Mouse (Mus musculus) heart, embryonic 13.5 days (tissue): ENCODE results near the gene Icam1. TPM values are rescaled to one million over a fixed set of nuclear protein-coding genes. Genes with fewer than 3 reads are reported as not detected.

Experiments used
- ATAC-seq: fragments of 200-750 bp; cut with Nextera tagmentation; 2 replicates; pipeline ENCODE4 v1.8.0; 2017; ENCODE audit warnings: moderate TSS enrichment; ENCODE audit not compliant: insufficient number of reproducible peaks, low FRiP score, low TSS enrichment; ENCODE audit errors: extremely low read depth
- H3K27ac ChIP-seq: fragments of 300-500 bp; sonication (generic); replicated peaks from 2 replicates; pipeline ENCODE4 v1.5.1; 2015; ENCODE audit warnings: moderate library complexity, mild to moderate bottlenecking, inconsistent platforms
- H3K27me3 ChIP-seq: fragments of 300-500 bp; sonication (generic); replicated peaks from 2 replicates; pipeline ENCODE4 v1.6.1; 2015; ENCODE audit warnings: mild to moderate bottlenecking, inconsistent platforms
- H3K36me3 ChIP-seq: fragments of 300-500 bp; sonication (generic); 2 replicates; pipeline ENCODE4 v1.6.1; 2015; ENCODE audit warnings: mild to moderate bottlenecking, inconsistent platforms
- H3K4me1 ChIP-seq: fragments of 300-500 bp; sonication (generic); 2 replicates; pipeline ENCODE4 v1.6.1; 2015; ENCODE audit warnings: inconsistent platforms
- H3K4me2 ChIP-seq: fragments of 300-500 bp; sonication (generic); 2 replicates; pipeline ENCODE4 v1.6.1; 2015; ENCODE audit warnings: inconsistent platforms, mild to moderate bottlenecking, moderate library complexity
- H3K4me3 ChIP-seq: fragments of 300-500 bp; sonication (generic); 2 replicates; pipeline ENCODE4 v1.5.1; 2015; ENCODE audit warnings: moderate library complexity, mild to moderate bottlenecking, inconsistent platforms
- H3K9ac ChIP-seq: fragments of 300-500 bp; sonication (generic); 2 replicates; pipeline ENCODE4 v1.6.1; 2015; ENCODE audit warnings: inconsistent platforms, mild to moderate bottlenecking, moderate library complexity
- H3K9me3 ChIP-seq: fragments of 300-500 bp; sonication (generic); 2 replicates; pipeline ENCODE4 v1.6.1; 2016; ENCODE audit warnings: inconsistent platforms
- WGBS: fragments of 180-500 bp; shearing (Covaris S2); methylation state at CpG from one replicate; pipeline ENCODE4 v1.1.7; 2015; ENCODE audit warnings: mixed read lengths; 5-methylcytosine and 5-hydroxymethylcytosine counted together
- polyA plus RNA-seq: library from polyadenylated mRNA; unstranded; fragments of >200 nt; fragmentation: Nextera tagmentation; extraction: Ambion mirVana; gene quantifications from 2 replicates; pipeline ENCODE4 v1.2.1, GENCODE M21; 2015

Gene Icam1
- polyA plus RNA-seq: 11.6 and 11.9 TPM in 2 replicates

DNA sequence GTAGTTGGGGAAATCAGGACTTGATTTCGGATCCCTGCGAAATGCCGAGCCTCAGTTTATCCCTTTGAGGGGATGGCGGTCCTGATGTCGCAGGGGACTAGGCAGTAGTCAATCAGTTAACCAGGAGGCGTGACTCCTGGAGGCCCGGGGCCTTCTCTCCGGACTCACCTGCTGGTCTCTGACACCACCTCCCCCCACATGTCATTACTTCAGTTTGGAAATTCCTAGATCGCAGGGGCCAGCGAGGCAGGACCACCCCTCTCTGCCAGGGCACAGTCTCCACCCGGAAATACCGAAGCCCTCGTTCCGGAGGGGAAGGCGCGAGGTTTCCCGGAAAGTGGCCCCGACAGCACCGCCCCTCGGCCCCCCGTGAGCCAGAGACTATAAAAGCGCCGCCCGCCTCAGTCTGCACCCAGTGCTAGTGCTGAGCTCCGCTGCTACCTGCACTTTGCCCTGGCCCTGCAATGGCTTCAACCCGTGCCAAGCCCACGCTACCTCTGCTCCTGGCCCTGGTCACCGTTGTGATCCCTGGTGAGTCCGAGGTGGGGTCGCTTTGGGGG is at the start of gene Icam1:
Gene Icam1 (plus strand): TSS at position 415 of the 560 bp plus-strand sequence.
- Histone ChIP-seq H3K4me1 (peaks cover 21% of the 10 kb centered on the region), H3K27ac (peak within 1 kb of the TSS; percentile 67), H3K9me3 (no peaks in the 10 kb centered on the region), H3K27me3 (peaks cover 70% of the 10 kb centered on the region), H3K36me3 (no peaks in the 10 kb centered on the region), H3K4me3 (peak within 1 kb of the TSS; percentile 53), H3K4me2 (peak within 1 kb of the TSS; percentile 75), H3K9ac (peak within 1 kb of the TSS; percentile 67)
- ATAC-seq: no peak; the same call in 1 of the 2 replicates
- 1% methylated on average over 30 of the region's 30 CpGs for WGBS

DNA sequence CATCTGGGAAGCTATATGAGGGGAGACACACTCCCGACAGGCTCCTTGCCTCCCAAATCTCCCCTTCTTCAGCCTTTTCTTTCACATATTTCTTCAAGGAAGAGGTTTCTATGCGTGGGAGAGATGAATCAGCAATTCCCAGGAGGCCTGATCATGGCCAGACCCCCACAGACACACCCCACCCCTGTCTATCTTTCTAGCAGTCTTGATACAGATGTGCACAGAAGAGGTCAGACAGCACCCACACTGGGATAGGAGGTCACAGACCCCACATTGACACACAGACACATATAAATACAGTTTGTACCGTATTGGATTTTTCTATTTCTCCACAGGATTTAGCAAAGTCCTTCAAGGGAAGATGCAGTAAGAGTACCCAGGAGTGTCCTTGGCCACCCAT is 49.8 kb upstream of the Icam1 start:
- no peak overlapping the region for H3K4me2 ChIP-seq
- H3K9me3 ChIP-seq: no peaks in the 10 kb centered on the region
- H3K4me1 ChIP-seq: peaks cover under 1% of the 10 kb centered on the region; the same call in 1 of the 2 replicates
- no peak for ATAC-seq
- H3K4me3 ChIP-seq: no peak overlapping the region
- WGBS: 70% methylated on average over 3 of the region's 3 CpGs
- no peak overlapping the region for H3K9ac ChIP-seq
- no peaks in the 10 kb centered on the region for H3K27me3 ChIP-seq
- H3K36me3 ChIP-seq: peaks cover 61% of the 10 kb centered on the region
- H3K27ac ChIP-seq: no peak overlapping the region

DNA sequence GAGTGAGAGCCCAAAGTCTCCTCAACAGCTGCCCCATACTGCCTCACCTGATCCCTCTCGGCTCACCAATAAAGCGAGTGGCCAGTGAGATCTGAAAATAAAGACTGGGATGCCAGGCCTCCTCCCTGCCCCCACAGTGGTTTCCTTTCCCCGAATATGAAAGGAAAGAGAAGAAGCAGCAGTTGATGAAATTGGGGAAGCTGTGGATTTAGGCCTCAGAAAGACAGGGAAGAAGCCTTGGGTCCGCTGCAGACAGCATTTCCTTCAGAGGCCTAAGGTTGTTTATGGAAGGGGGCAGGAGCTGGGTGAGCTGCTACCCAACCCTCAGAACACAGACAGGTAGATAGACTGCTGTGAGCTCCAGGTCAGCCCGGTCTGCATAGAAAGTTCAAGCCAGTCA is 49.0 kb upstream of the Icam1 start:
- H3K4me2 ChIP-seq: no peak overlapping the region
- no peaks in the 10 kb centered on the region for H3K27me3 ChIP-seq
- H3K9ac ChIP-seq: no peak overlapping the region
- WGBS: 69% methylated on average over 5 of the region's 5 CpGs
- no peak overlapping the region for H3K27ac ChIP-seq
- no peaks in the 10 kb centered on the region for H3K9me3 ChIP-seq
- ATAC-seq: no peak
- no peak overlapping the region for H3K4me3 ChIP-seq
- H3K4me1 ChIP-seq: peaks cover 6% of the 10 kb centered on the region
- H3K36me3 ChIP-seq: peaks cover 66% of the 10 kb centered on the region

DNA sequence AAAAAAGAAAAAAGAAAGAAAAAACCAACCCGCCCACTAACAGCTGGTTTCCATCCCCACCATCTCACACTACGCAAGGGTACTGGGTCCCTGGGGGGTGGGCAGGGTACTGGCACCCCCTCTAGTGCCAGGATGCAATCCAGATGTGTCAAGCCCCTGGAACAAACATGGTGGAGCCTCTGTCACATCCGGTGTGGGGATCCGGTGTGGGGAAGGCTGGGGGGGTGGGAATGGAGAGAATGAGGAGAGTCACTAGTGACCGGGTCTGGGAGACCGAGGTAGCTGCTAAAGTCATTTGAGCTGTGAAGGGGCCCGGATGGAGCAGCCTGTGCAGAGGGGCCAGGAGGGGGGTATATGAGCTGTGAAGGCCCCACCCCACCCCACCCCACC is 44.0 kb upstream of the Icam1 start:
- peaks cover 42% of the 10 kb centered on the region for H3K4me1 ChIP-seq
- no peaks in the 10 kb centered on the region for H3K9me3 ChIP-seq
- whole genome bisulfite sequencing: 59% methylated on average over 7 of the region's 7 CpGs
- peaks cover 42% of the 10 kb centered on the region for H3K36me3 ChIP-seq
- peak overlapping the region; percentile 76 for H3K4me2 ChIP-seq
- no peak for ATAC-seq
- peak overlapping the region; percentile 26 for H3K4me3 ChIP-seq
- H3K27me3 ChIP-seq: no peaks in the 10 kb centered on the region
- H3K27ac ChIP-seq: peak overlapping the region; percentile 76
- H3K9ac ChIP-seq: peak overlapping the region; percentile 73

DNA sequence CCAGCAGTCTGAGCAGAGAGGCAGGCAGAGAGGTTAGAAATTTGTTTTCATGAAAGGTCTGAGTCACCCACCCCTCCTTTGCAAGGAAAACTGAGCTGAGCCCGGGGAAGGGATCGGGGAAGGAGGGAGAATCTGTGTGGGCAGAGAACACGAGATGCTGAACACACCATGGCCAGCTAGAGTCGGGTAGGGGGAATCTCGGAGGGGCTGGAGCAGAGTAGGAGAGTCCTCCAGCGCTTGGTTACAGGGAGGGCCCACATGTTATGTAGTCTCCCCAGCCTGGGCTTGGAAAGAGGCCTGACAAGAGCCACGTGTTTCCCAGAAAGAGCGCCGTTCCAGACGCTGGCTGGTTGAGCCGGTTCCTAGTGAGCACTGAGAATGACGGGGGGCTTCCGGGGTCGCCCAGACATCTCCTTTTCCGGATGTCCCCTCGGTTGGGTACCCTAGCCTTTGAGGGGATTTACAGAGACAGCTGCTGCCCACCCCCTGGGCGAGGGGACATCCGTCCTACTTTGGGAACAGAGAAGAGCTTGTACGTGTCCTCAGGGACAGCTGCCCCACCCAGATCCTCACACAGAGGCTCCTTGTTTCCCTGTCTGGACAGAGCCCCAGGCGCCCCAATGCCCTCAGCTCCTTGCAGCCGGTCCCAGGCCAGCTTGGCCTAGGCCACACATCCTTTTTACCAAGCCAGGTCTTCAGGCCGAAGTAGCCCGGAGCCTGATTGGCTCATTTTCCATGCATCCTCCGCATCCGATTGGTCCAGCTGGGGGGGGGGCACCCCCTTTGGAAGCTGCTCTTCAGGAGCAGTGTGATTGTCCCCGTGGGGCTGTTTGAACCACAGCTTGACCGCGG is 43.4 kb upstream of the Icam1 start:
- WGBS: 44% methylated on average over 28 of the region's 28 CpGs
- Histone ChIP-seq H3K9ac (peak overlapping the region; percentile 73), H3K4me2 (peak overlapping the region; percentile 76), H3K4me3 (peak overlapping the region; percentile 26), H3K36me3 (peaks cover 36% of the 10 kb centered on the region), H3K27me3 (no peaks in the 10 kb centered on the region), H3K4me1 (peaks cover 47% of the 10 kb centered on the region), H3K9me3 (no peaks in the 10 kb centered on the region), H3K27ac (peak overlapping the region; percentile 76)
- no peak for ATAC-seq

DNA sequence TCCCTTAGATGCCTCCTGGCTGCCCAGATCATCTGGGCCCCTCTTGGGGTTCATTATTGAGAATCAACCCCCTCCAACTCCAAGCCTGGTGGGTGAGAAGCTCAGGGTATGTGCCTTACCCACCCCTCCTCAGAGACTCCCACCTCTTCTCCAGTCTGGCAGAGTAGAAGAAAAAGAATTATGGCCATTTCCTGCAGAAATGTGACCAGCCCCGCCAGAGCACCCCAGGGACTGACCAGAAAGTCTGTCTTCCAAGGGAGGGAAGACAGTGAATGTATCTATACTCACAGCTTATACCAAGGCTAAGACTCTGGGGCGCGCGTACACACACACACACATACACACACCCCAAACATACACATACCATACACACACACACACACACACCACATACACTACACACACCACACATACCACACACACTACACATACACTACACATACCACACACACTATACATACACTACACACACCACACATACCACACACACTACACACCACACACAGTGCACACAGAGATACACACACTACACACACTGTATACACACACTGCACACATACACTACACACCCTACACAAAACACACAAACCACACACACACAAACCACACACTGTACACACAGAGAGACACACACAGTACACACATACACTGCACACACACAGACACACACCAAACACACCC is 42.6 kb upstream of the Icam1 start:
- Histone ChIP-seq H3K4me3 (peak overlapping the region; percentile 92), H3K4me2 (peak overlapping the region; percentile 76), H3K4me1 (peaks cover 47% of the 10 kb centered on the region), H3K9me3 (no peaks in the 10 kb centered on the region), H3K27me3 (no peaks in the 10 kb centered on the region), H3K27ac (peak overlapping the region; percentile 76), H3K36me3 (peaks cover 28% of the 10 kb centered on the region), H3K9ac (peak overlapping the region; percentile 73)
- WGBS: 67% methylated on average over 4 of the region's 4 CpGs
- ATAC-seq: no peak

DNA sequence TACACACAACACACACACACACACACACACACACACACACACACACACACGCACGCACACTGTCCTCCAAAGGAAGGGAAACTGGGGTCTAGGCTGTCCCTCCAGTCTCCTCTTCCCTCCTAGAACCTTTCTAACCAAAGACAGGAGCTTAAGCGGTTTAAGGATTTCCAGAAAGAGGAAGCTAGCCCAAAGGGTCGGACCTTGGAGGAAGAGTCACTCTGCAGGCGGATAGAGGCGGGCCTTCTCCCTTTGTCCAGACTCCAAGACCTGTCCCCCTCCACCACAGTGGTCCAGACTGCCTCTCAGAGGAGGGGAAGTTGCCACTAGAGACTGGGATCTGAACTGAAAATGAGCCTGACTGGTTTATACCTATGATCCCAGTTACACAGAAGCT is 42.1 kb upstream of the Icam1 start:
- Histone ChIP-seq H3K4me3 (peak overlapping the region; percentile 92), H3K36me3 (peaks cover 22% of the 10 kb centered on the region), H3K27ac (peak overlapping the region; percentile 16; the same call in 1 of the 2 replicates), H3K4me1 (peaks cover 49% of the 10 kb centered on the region), H3K9ac (peak overlapping the region; percentile 41), H3K27me3 (no peaks in the 10 kb centered on the region), H3K4me2 (peak overlapping the region; percentile 76), H3K9me3 (no peaks in the 10 kb centered on the region)
- WGBS: 50% methylated on average over 6 of the region's 6 CpGs
- ATAC-seq: no peak

DNA sequence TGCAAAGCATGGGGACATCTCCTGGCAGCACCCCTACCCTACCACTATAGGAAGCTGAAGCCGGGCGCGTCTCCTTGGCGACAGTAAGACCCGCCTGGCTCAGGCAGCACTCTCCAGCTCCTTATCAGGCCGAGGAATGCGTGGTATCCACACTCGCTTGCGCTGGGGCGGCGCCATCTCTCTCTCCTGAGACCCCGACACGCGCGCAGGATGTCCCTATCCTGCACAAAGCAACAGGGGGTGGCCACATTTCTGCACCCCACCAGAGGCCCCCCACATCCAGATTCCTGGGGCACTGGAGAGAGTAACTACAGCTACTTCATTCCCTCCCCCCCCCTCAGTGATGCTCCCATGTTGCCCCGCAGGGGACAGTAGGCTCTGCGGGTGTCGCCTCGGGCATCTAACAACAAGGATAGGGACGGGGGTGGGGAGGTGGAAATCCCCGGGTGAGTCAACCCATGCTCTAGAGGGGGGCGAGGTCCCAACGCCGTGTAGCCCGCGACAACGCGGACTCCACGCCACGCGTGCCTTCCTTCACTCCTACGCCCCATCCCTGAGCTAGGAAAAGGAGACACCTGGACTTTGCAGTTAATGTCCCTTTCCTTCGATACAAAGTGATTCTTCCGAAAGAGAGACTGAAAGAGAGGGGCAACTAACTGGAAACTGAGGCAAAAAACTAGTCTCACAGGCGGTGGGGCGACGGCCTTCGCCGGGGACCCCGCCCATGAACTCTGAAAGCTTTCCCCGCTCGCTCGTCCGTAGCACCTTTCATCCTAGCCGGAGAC is 40.2 kb upstream of the Icam1 start:
- Histone ChIP-seq H3K4me2 (peak overlapping the region; percentile 76), H3K27me3 (no peaks in the 10 kb centered on the region), H3K9ac (peak overlapping the region; percentile 96), H3K36me3 (0 out of 2 replicates have a peak, but pooled peaks cover 7% of the 10 kb centered on the region), H3K9me3 (no peaks in the 10 kb centered on the region), H3K4me1 (peaks cover 56% of the 10 kb centered on the region), H3K4me3 (peak overlapping the region; percentile 92), H3K27ac (peak overlapping the region; percentile 93)
- peak; percentile 58 for ATAC-seq
- 1% methylated on average over 45 of the region's 45 CpGs for WGBS

DNA sequence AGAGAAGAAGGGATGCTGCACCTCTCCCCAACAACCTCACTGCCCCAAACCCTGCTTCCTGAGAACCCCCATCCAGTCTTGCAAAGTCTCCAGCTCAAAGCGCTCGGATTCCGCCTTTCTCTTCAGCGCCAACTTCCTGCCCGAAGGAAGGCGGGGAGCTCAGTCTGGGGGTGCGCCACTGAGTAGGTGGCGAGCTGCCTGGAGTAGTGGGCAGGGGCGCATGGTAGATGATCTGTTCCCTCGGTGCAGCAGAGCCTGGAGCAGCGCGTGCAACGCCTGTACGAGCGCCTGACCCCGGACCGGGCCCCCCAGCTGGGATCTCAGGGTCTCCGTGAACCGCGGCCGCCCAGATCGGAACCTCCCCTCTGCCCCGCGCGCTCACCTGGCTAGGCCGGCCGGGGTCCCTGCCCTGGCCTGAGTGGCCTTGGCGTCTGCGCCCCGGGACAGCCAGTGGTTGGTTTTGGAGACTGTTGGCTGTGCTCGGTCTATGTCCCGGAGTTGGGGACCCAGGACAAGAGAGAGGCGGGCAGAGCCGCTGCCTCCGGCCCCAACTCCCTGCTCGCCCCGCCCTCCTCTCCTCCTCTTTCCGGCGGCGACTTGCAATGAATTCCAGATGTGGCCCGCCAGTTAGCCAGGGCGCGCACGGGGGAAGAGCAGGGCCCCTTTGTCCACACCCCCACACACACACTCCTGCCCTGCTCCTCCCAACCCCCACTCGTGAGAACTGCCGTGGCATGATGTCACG is 39.4 kb upstream of the Icam1 start, which contains the start of gene S1pr2:
Gene S1pr2 (minus strand): TSS at position 566 of the 745 bp plus-strand sequence.
- peak within 1 kb of the TSS; percentile 93 for H3K27ac ChIP-seq
- no peaks in the 10 kb centered on the region for H3K9me3 ChIP-seq
- peak within 1 kb of the TSS; percentile 92 for H3K4me3 ChIP-seq
- H3K4me1 ChIP-seq: peaks cover 52% of the 10 kb centered on the region
- WGBS: 0% methylated on average over 47 of the region's 47 CpGs
- 0 out of 2 replicates have a peak, but pooled peaks cover 2% of the 10 kb centered on the region for H3K36me3 ChIP-seq
- peak; percentile 52 for ATAC-seq
- H3K9ac ChIP-seq: peak within 1 kb of the TSS; percentile 96
- peak within 1 kb of the TSS; percentile 76 for H3K4me2 ChIP-seq
- no peaks in the 10 kb centered on the region; the same call in 1 of the 2 replicates for H3K27me3 ChIP-seq
